ENCODE assay signal across 8 mouse cellular contexts in the genomic region with DNA sequence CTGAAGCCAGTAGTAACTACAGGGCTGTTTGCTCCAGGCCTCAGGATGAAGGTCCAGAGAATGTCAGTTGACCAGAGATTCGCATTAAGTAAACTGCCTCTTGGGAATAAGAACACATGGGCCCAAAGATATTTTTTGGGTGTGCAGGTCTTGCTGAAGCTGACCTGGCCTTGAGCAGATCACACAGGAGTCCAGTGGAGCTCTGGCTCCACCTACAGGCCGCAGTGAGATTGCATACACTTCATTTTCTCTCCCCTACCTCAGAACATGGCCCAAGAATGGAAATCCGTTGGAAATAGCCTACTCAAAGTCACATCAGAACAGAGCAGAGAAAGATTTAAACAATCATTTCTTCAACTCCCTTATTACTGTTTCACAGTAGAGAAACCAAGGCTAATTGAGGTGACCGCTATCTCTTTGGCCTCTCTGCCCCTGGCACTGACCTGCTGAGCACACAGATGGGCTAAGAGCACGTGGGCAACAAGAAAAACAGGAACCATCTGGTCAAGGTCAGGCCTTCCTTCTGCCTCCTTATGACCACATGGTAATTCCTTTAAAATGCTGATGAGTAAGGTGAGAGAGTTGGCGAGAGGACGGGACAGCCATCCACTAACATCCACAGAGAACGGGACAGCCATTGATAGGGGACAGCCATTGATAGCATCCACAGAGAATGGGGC. TPM values are rescaled to one million over a fixed set of nuclear protein-coding genes. Genes with fewer than 3 reads are reported as not detected.
DNase-seq lines count a peak whose midpoint lies in the region; ATAC-seq and TF ChIP-seq lines count a peak whose summit lies in the region.

No protein-coding gene starts in this region.

- DNase-seq in layer of hippocampus, adult 2 months (ENCODE audit: low spot score in 2 of 2), result peak; percentile 29 to 71
- DNase-seq in layer of hippocampus, adult 9-10 months (ENCODE audit: low spot score), result no peak
- peak; percentile 82 to 90 for DNase-seq in cerebellum, adult 18-20 months
- peak; percentile 78 for DNase-seq in induced T-regulatory cell, adult 2 months (ENCODE audit: low read depth)
- DNase-seq in left cerebral cortex, postnatal 4 days, result peak; percentile 69
- DNase-seq in spleen, adult 2 months (ENCODE audit: low read depth in 1 of 2, low spot score in 2 of 2), result peak; percentile 38 to 56

- intact Hi-C loops in left cerebral cortex, postnatal 4 days (cut with DNase I), result loop anchor here (2.0 to 10.0 kb wide), 3 partner anchors 122 to 422 kb away; no protein-coding TSS in a partner anchor

- H3K27me3 ChIP-seq in forebrain, embryonic 16.5 days (replicated peaks; ENCODE audit: control insufficient read depth, insufficient read depth, low read length), result no peaks in the 10 kb centered on the region
- H3K27me3 ChIP-seq in midbrain, embryonic 15.5 days (replicated peaks), result no peaks in the 10 kb centered on the region
- no peaks in the 10 kb centered on the region for H3K27me3 ChIP-seq in spleen, adult 2 months (ENCODE audit: control insufficient read depth, insufficient read depth, low read length)

- 53% methylated on average over 8 of the region's 8 CpGs for WGBS in forebrain, embryonic 16.5 days
- WGBS in midbrain, embryonic 15.5 days, result 55% methylated on average over 8 of the region's 8 CpGs
- WGBS in spleen, adult 2 months, result 54% methylated on average over 8 of the region's 8 CpGs

- no peak overlapping the region for H3K27ac ChIP-seq in layer of hippocampus, adult 2 months
- no peak overlapping the region for H3K27ac ChIP-seq in forebrain, embryonic 16.5 days (ENCODE audit: low read length)
- no peak overlapping the region for H3K27ac ChIP-seq in midbrain, embryonic 15.5 days
- no peak overlapping the region for H3K27ac ChIP-seq in spleen, adult 2 months (ENCODE audit: insufficient read depth, low read length)

- no peaks in the 10 kb centered on the region for H3K4me1 ChIP-seq in forebrain, embryonic 16.5 days (replicated peaks; ENCODE audit: control insufficient read depth, insufficient read depth, low read length)
- no peaks in the 10 kb centered on the region for H3K4me1 ChIP-seq in midbrain, embryonic 15.5 days
- H3K4me1 ChIP-seq in spleen, adult 2 months (ENCODE audit: control insufficient read depth, insufficient read depth, insufficient read length), result no peaks in the 10 kb centered on the region; the same call in 1 of the 2 replicates

- TF ChIP-seq POLR2A in spleen, adult 2 months (IDR thresholded peaks at IDR 0.05; ENCODE audit: low read depth, low read length), result no peak

- no peaks in the 10 kb centered on the region for H3K9me3 ChIP-seq in forebrain, embryonic 16.5 days (ENCODE audit: control insufficient read depth, low read length)
- no peaks in the 10 kb centered on the region for H3K9me3 ChIP-seq in midbrain, embryonic 15.5 days

- H3K36me3 ChIP-seq in forebrain, embryonic 16.5 days (ENCODE audit: control insufficient read depth, insufficient read depth), result peaks cover 10% of the 10 kb centered on the region; the same call in 1 of the 2 replicates
- H3K36me3 ChIP-seq in midbrain, embryonic 15.5 days (replicated peaks), result peaks cover 14% of the 10 kb centered on the region
- H3K36me3 ChIP-seq in spleen, adult 2 months (ENCODE audit: control insufficient read depth, insufficient read depth, low read length), result peaks cover 3% of the 10 kb centered on the region

- ATAC-seq in forebrain, embryonic 16.5 days, result peak; percentile 45; the same call in 1 of the 2 replicates
- ATAC-seq in midbrain, embryonic 15.5 days (replicated peaks), result 0 out of 2 replicates have a peak, but pooled peaks have one; percentile 62

- no peak overlapping the region for H3K4me2 ChIP-seq in forebrain, embryonic 16.5 days (ENCODE audit: low read length)
- no peak overlapping the region for H3K4me2 ChIP-seq in midbrain, embryonic 15.5 days

- no peak overlapping the region for H3K9ac ChIP-seq in forebrain, embryonic 16.5 days (replicated peaks; ENCODE audit: low read depth, low read length)
- H3K9ac ChIP-seq in midbrain, embryonic 15.5 days, result no peak overlapping the region

- TF ChIP-seq CTCF in layer of hippocampus, adult 2 months (conservative IDR thresholded peaks at IDR 0.05), result peak; percentile 99
- peak; percentile 91; the same call in 1 of the 2 replicates for TF ChIP-seq CTCF in spleen, adult 2 months (IDR thresholded peaks at IDR 0.05; ENCODE audit: extremely low read depth, insufficient read depth, insufficient read length, insufficient replicate concordance)

- H3K4me3 ChIP-seq in layer of hippocampus, adult 2 months, result no peak overlapping the region
- H3K4me3 ChIP-seq in forebrain, embryonic 16.5 days (replicated peaks; ENCODE audit: low read length), result no peak overlapping the region
- no peak overlapping the region for H3K4me3 ChIP-seq in midbrain, embryonic 15.5 days
- no peak overlapping the region for H3K4me3 ChIP-seq in spleen, adult 2 months (ENCODE audit: extremely low read depth, insufficient read depth, insufficient read length)

RNA-seq across cellular contexts. Expression of gene Oxnad1, which starts 8.1 kb away (rescaled TPM):
- 10 to 100 TPM; 11.5 to 16.4 TPM for total RNA-seq in layer of hippocampus, adult 2 months (2021)
- 22.6 and 24.3 TPM in 2 replicates for polyA plus RNA-seq in forebrain, embryonic 16.5 days (2015; fragmentation: Nextera tagmentation; extraction: Ambion mirVana)
- 10 to 100 TPM; 17.8 to 19.9 TPM for total RNA-seq in left cerebral cortex, postnatal 4 days (2021)
- polyA plus RNA-seq in midbrain, embryonic 15.5 days (2015; fragmentation: Nextera tagmentation; extraction: Ambion mirVana), result 19.6 and 19.7 TPM in 2 replicates
- 6.6 and 8.7 TPM in 2 replicates for polyA plus RNA-seq in spleen, adult 2 months (2012; rRNA removed)

RNA-seq across cellular contexts. Expression of gene Dph3, which starts 8.5 kb away (rescaled TPM):
- 10 to 100 TPM; 31.8 to 35.9 TPM for total RNA-seq in layer of hippocampus, adult 2 months (2021)
- polyA plus RNA-seq in forebrain, embryonic 16.5 days (2015; fragmentation: Nextera tagmentation; extraction: Ambion mirVana), result 71.8 and 74.8 TPM in 2 replicates
- 10 to 100 TPM; 41.4 to 45.5 TPM for total RNA-seq in left cerebral cortex, postnatal 4 days (2021)
- 67.2 and 70.2 TPM in 2 replicates for polyA plus RNA-seq in midbrain, embryonic 15.5 days (2015; fragmentation: Nextera tagmentation; extraction: Ambion mirVana)
- polyA plus RNA-seq in spleen, adult 2 months (2012; rRNA removed), result 8.3 and 10.1 TPM in 2 replicates

RNA-seq across cellular contexts. Expression of gene Galnt15, which starts 48.2 kb away (rescaled TPM):
- 1 to 10 TPM; 2.3 to 2.4 TPM for total RNA-seq in layer of hippocampus, adult 2 months (2021)
- polyA plus RNA-seq in forebrain, embryonic 16.5 days (2015; fragmentation: Nextera tagmentation; extraction: Ambion mirVana), result 0.33 and 0.50 TPM in 2 replicates
- total RNA-seq in left cerebral cortex, postnatal 4 days (2021), result under 1 TPM; 0.74 to 0.78 TPM
- polyA plus RNA-seq in midbrain, embryonic 15.5 days (2015; fragmentation: Nextera tagmentation; extraction: Ambion mirVana), result 0.40 and 0.46 TPM in 2 replicates
- 0.65 and 0.75 TPM in 2 replicates for polyA plus RNA-seq in spleen, adult 2 months (2012; rRNA removed)
